Mouse (Mus musculus): Measurements from ENCODE around the gene Hspbap1. TPM values are rescaled to one million over a fixed set of nuclear protein-coding genes. Genes with fewer than 3 reads are reported as not detected.
A peak's percentile ranks its signal among the peaks of the same experiment; 100 is the strongest.

The Hspbap1 gene
- polyA plus RNA-seq, 1 experiment, result 6.2 TPM

DNA sequence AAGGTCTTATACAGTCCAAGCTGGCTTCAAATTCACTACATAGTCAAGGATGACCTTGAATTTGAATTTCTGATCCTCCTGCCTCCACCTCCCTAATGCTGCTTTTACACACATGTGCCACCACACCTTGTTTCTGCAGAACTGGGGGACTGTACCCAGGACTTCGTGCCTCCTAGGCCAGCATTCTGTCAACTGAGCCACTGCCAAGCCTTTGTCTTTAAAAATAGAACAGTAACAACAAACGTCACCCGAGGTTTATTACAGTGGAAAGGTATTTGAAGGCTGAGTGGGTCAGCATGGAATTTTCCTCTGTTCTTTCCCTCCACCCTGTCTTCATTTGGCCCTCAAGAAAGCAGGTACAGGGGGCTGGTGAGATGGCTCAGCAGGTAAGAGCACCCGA, 85.7 kb downstream of the Hspbap1 start:
- Histone ChIP-seq H3K36me3 (ENCODE audit: control insufficient read depth) (no peaks in the 10 kb centered on the region), H3K4me3 (replicated peaks) (no peak overlapping the region), H3K4me1 (ENCODE audit: control insufficient read depth) (peaks cover 35% of the 10 kb centered on the region), H3K27me3 (ENCODE audit: control insufficient read depth) (no peaks in the 10 kb centered on the region), H3K9me3 (ENCODE audit: control insufficient read depth, low read length) (no peaks in the 10 kb centered on the region)
- no peak for TF ChIP-seq GATA1 (IDR thresholded peaks at IDR 0.05; ENCODE audit: low read length)
- TF ChIP-seq TAL1 (IDR thresholded peaks at IDR 0.05; ENCODE audit: low read length), result no peak

DNA sequence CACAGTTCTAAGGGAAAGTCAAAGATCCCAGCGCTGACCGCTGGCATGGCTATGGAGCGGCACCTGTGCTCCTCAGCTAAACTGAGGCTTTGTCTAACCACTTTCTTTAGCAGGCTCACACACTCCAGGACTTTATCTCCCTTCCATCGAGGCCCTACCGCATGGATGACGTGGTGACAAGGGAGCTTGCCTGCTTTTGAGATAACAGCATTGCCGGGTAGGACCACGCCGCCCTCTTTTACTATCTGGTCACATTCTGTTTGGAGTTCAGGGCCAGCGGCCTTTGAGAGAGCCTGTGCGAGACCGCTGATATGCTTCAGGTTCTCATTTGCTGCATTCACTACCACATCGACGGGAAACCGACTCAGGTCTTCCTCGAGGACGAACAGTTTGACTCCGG, 86.6 kb downstream of the Hspbap1 start:
- Histone ChIP-seq H3K36me3 (ENCODE audit: control insufficient read depth) (no peaks in the 10 kb centered on the region), H3K27me3 (ENCODE audit: control insufficient read depth) (no peaks in the 10 kb centered on the region), H3K4me1 (ENCODE audit: control insufficient read depth) (peaks cover 35% of the 10 kb centered on the region), H3K9me3 (ENCODE audit: control insufficient read depth, low read length) (0 out of 2 replicates have a peak, but pooled peaks cover 2% of the 10 kb centered on the region), H3K4me3 (replicated peaks) (peak overlapping the region; percentile 13)
- TF ChIP-seq GATA1 (IDR thresholded peaks at IDR 0.05; ENCODE audit: low read length) (peak; percentile 77), TAL1 (IDR thresholded peaks at IDR 0.05; ENCODE audit: low read length) (peak; percentile 39; the same call in 2 of the 3 replicates)

DNA sequence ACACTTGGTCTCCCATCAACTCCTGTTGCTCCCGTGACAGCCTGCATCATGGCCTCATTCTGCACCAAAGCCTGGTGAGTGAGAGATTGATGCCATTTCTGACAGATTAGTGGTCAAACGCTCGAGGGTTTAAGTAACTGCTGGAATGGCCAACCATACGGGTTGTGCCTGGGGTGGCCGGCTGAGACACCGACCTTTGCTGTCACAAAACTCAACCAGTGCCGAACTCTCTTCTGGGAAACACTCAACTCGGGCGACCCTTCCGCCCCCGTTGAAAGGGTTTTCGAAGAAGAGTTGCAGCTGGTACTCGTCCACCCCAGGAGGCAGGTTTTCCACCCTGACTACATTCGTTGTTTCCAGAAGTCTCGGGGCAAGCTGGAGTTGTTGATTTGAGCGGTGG, 90.1 kb downstream of the Hspbap1 start:
- Histone ChIP-seq H3K36me3 (ENCODE audit: control insufficient read depth) (no peaks in the 10 kb centered on the region), H3K4me3 (replicated peaks) (no peak overlapping the region), H3K27me3 (ENCODE audit: control insufficient read depth) (peaks cover 3% of the 10 kb centered on the region), H3K9me3 (ENCODE audit: control insufficient read depth, low read length) (0 out of 2 replicates have a peak, but pooled peaks cover 4% of the 10 kb centered on the region), H3K4me1 (ENCODE audit: control insufficient read depth) (peaks cover 35% of the 10 kb centered on the region)
- TF ChIP-seq TAL1 (IDR thresholded peaks at IDR 0.05; ENCODE audit: low read length) (no peak), GATA1 (IDR thresholded peaks at IDR 0.05; ENCODE audit: low read length) (no peak)

DNA sequence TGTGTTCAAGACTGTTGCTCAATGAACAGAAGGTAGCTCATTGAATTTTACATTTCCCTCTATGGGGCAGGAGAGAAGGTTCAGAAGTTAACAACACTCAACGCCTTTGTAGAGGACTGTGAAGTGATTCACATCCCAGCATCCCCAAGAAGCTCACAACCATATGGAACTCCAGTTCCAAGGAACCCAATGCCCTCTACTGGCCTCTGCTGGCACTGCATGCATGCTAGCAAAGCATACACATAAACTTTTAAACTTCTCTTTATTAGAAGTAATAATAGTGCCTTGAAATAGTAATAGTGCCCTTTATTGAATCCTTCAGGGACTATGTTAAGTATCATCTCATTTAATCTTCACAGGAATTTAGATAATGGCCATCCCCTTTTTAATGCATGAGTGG, 91.9 kb downstream of the Hspbap1 start:
- Histone ChIP-seq H3K4me3 (replicated peaks) (no peak overlapping the region), H3K27me3 (ENCODE audit: control insufficient read depth) (peaks cover 5% of the 10 kb centered on the region), H3K9me3 (ENCODE audit: control insufficient read depth, low read length) (0 out of 2 replicates have a peak, but pooled peaks cover 4% of the 10 kb centered on the region), H3K4me1 (ENCODE audit: control insufficient read depth) (peaks cover 22% of the 10 kb centered on the region), H3K36me3 (ENCODE audit: control insufficient read depth) (no peaks in the 10 kb centered on the region)
- TF ChIP-seq GATA1 (IDR thresholded peaks at IDR 0.05; ENCODE audit: low read length), result no peak
- TF ChIP-seq TAL1 (IDR thresholded peaks at IDR 0.05; ENCODE audit: low read length), result no peak

DNA sequence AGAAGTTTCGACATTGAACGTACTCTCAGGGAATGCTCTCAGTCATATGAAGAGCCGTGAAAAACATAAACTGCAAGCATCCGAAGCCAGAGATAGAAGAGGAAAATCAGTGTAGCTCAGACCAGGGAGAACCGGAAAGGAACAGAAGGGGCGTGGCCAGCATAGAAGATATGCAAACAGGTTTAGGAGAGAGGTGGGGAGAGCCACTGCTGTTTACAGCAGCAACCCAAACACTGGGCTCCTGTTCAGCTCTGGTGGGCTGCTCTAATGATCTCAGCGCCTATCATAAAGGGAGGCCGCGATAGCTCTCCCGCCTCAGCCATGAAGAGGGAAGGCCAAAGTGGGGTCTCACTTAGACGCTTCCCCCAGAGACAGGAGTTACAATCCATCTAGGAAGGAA, 97.6 kb downstream of the Hspbap1 start:
- Histone ChIP-seq H3K4me1 (ENCODE audit: control insufficient read depth) (peaks cover 30% of the 10 kb centered on the region), H3K4me3 (replicated peaks) (no peak overlapping the region), H3K9me3 (ENCODE audit: control insufficient read depth, low read length) (no peaks in the 10 kb centered on the region), H3K36me3 (ENCODE audit: control insufficient read depth) (no peaks in the 10 kb centered on the region), H3K27me3 (ENCODE audit: control insufficient read depth) (peaks cover 45% of the 10 kb centered on the region)
- no peak for TF ChIP-seq GATA1 (IDR thresholded peaks at IDR 0.05; ENCODE audit: low read length)
- TF ChIP-seq TAL1 (IDR thresholded peaks at IDR 0.05; ENCODE audit: low read length), result no peak

DNA sequence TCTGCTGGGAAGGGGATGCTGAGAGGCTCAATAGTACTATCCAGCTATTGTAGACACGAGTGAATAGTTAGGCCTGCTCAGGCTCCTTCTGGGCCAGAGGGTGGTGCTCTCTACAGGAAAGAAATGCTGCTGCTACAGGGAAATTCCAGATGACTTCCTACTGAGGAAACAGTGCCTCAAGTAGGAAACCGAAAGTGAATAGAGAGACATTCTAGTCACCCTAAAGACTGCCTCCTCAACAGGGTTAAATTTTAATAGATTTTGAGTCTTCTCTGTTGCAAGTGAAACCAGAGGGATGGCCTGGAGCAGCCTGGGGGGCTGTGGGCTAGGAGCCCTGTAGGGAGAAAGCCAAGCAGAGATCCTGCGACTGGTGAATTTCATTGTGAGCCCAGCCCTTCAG, 99.0 kb downstream of the Hspbap1 start:
- Histone ChIP-seq H3K4me3 (replicated peaks) (no peak overlapping the region), H3K4me1 (ENCODE audit: control insufficient read depth) (peaks cover 30% of the 10 kb centered on the region), H3K27me3 (ENCODE audit: control insufficient read depth) (peaks cover 59% of the 10 kb centered on the region), H3K9me3 (ENCODE audit: control insufficient read depth, low read length) (no peaks in the 10 kb centered on the region), H3K36me3 (ENCODE audit: control insufficient read depth) (no peaks in the 10 kb centered on the region)
- TF ChIP-seq GATA1 (IDR thresholded peaks at IDR 0.05; ENCODE audit: low read length) (no peak), TAL1 (IDR thresholded peaks at IDR 0.05; ENCODE audit: low read length) (no peak)

DNA sequence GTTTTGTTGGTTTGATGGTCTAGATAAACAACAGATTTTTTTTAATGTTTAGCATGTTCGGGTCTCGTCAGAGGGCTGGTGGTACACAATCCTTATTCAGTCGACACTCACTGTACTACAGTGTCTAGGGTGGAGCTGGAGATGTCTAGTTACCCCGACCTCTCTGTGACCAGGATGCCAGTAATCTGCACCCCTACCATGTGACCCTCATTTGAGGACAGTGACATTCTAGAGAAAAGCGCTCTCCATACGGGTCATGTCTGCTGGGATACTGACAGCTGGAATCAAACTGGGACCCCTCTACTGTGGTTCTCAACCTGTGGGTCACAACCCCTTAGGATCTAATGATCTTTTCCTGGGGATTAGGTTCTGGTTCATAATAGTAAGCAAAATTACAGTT, 99.5 kb downstream of the Hspbap1 start:
- no peak for TF ChIP-seq GATA1 (IDR thresholded peaks at IDR 0.05; ENCODE audit: low read length)
- no peak for TF ChIP-seq TAL1 (IDR thresholded peaks at IDR 0.05; ENCODE audit: low read length)
- Histone ChIP-seq H3K4me1 (ENCODE audit: control insufficient read depth) (peaks cover 30% of the 10 kb centered on the region), H3K4me3 (replicated peaks) (no peak overlapping the region), H3K9me3 (ENCODE audit: control insufficient read depth, low read length) (no peaks in the 10 kb centered on the region), H3K27me3 (ENCODE audit: control insufficient read depth) (peaks cover 62% of the 10 kb centered on the region), H3K36me3 (ENCODE audit: control insufficient read depth) (no peaks in the 10 kb centered on the region)

DNA sequence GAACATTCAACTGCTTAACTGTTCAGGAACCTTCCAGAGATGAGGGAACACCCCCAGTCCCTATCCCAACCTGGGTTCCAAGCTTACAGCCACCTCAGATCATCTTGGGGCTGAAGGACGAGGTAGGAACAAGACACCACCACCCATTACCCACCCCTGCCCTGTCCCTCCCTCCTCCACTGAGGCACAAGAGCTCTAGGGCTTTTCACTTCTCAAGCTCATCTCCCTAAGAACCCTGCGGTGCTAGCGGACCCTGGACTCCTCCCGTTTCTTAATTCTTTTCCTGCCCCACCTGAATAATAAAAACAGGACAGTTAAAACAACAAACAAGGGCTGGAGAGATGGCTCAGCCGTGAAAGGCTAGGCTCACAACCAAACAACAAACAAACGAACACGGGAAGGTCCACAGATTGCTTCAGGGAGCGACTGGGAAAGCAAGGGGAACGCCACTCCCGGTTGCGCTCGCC, 100.4 kb downstream of the Hspbap1 start:
- Histone ChIP-seq H3K9me3 (ENCODE audit: control insufficient read depth, low read length) (no peaks in the 10 kb centered on the region), H3K4me3 (replicated peaks) (peak overlapping the region; percentile 86), H3K4me1 (ENCODE audit: control insufficient read depth) (peaks cover 30% of the 10 kb centered on the region), H3K27me3 (ENCODE audit: control insufficient read depth) (peaks cover 64% of the 10 kb centered on the region), H3K36me3 (ENCODE audit: control insufficient read depth) (no peaks in the 10 kb centered on the region)
- TF ChIP-seq TAL1 (IDR thresholded peaks at IDR 0.05; ENCODE audit: low read length), result no peak
- no peak for TF ChIP-seq GATA1 (IDR thresholded peaks at IDR 0.05; ENCODE audit: low read length)

DNA sequence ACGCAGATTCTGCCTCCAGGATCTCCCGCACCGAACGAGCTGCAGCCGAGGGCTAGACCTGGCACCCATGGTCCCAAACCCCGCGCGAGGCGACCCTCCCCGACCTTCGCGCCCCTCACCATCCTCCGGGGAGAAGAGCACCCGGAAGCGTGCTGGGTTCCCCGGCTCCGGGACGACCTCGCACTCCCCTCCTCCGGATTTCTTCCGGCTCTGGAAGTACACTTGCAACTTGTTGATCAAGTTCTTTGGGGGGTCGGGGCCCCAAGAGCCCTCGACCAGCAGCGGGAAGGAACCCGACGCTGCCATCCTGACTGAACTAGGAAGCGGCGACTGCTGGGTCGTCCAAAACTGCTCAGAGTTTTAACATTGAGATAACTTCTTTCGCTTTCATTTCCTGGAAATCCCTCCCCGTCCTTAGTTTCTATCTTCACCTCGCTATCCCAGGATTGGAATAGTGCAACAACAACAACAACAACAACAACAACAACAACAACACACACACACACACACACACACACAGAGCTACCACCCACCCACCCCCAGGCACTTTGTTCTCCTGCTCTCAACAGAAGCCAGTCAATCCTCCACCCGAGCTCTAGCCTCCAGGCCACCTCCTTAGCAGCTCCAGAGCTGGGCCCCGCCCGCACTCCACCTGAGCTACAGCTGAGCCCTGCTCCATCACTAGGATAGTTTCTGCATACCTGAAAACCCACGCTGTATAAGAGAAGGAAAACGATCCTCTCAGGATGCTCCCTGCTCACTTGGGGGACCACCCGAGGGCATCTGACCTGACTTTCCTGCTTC, 101.1 kb downstream of the Hspbap1 start, which contains the start of gene Parp14:
Gene Parp14 (minus strand): TSS at position 497 of the 804 bp plus-strand sequence.
- TF ChIP-seq GATA1 (IDR thresholded peaks at IDR 0.05; ENCODE audit: low read length) (no peak), TAL1 (IDR thresholded peaks at IDR 0.05; ENCODE audit: low read length) (no peak)
- Histone ChIP-seq H3K4me1 (ENCODE audit: control insufficient read depth) (peaks cover 30% of the 10 kb centered on the region), H3K9me3 (ENCODE audit: control insufficient read depth, low read length) (no peaks in the 10 kb centered on the region), H3K36me3 (ENCODE audit: control insufficient read depth) (no peaks in the 10 kb centered on the region), H3K27me3 (ENCODE audit: control insufficient read depth) (peaks cover 68% of the 10 kb centered on the region), H3K4me3 (replicated peaks) (peak within 1 kb of the TSS; percentile 86)

All from erythroblast, embryonic 14.5 days (primary cell).